Mouse (Mus musculus) liver, embryonic 14.5 days (tissue): ENCODE data around the gene Clta.

Source experiments
- CTCF ChIP-seq: IDR thresholded peaks from 2 replicates; pipeline ENCODE4 v1.5.1; 2016; ENCODE audit warnings: antibody characterized with exemption, low read depth, control low read depth
- EP300 ChIP-seq: IDR thresholded peaks from 2 replicates; pipeline ENCODE4 v1.6.1; 2016; ENCODE audit warnings: antibody characterized with exemption, low read depth

DNA sequence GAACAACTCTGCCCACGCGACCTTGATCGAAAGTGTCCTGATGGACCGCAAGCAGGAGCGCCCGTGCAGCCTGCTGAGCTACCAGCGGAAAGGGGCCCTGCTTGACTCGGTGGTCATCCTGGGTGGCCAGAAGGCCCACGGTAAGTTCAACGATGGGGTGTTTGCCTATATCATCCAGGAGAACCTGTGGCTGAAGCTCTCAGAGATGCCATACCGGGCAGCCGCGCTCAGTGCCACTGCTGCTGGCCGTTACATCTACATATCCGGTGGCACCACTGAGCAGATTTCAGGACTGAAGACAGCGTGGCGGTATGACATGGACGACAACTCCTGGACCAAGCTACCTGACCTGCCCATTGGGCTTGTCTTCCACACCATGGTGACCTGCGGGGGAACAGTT lies 19.9 kb upstream of the Clta start:
- TF ChIP-seq EP300, result no peak
- TF ChIP-seq CTCF, result no peak
